Mouse (Mus musculus): Measurements from ENCODE around the gene Mybpc3. TPM values are rescaled to one million over a fixed set of nuclear protein-coding genes. Genes with fewer than 3 reads are reported as not detected.
"Not testable (repeated sequence)": the region's sequence is repeated elsewhere in the genome, so short reads cannot be mapped to it uniquely, and the experiment has no call there.

Gene Mybpc3
- polyA plus RNA-seq, 1 experiment from 2014 or later: not detected

DNA sequence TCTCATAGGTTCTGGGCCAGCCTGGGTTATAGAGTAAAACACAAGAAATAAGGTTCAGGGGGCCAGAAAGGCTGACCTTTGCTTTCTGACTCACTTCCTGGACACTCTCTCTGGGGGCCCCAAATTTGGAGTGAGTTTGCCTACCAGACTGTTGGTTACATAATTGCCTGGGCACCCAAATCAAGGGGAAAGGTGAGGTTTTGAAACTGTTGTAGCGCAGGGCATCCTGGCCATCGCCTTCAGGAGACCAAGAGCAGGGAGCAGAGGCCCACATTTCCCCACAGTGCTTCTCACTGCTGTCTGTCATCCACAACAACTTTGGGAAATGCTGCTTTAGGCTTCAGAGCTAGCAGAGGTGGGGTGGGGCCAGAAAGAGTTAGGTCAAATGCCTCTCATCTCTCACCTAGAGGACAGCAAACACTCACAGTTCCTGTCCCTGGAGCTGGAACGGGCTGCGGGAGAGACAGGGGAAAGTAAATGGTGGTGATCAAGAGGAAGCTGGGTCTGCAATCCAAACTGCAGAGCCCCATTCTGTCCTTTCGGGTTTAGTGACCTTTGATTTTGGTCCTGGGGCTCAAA is 8.0 kb upstream of the Mybpc3 start:
- ChIA-PET POLR2A (no interaction called here), CTCF (interaction anchor here (1.1 kb wide), 1 partner anchor 40 kb away, joined by 3 read pairs; the partner anchor contains the start of gene Slc39a13)
- in situ Hi-C loops (cut with MboI; ENCODE audit: low pct_unique_long_range_greater_than_20kb): loop anchor here (5.0 to 10.0 kb wide), 3 partner anchors 38 to 375 kb away; partner anchors contain the start of gene Slc39a13
- ATAC-seq: no peak
- no peaks in the 10 kb centered on the region for H3K27me3 ChIP-seq
- no peak for TF ChIP-seq CTCF (IDR thresholded peaks at IDR 0.05)
- DNase-seq (ENCODE audit: low read depth, low spot score): no peak

DNA sequence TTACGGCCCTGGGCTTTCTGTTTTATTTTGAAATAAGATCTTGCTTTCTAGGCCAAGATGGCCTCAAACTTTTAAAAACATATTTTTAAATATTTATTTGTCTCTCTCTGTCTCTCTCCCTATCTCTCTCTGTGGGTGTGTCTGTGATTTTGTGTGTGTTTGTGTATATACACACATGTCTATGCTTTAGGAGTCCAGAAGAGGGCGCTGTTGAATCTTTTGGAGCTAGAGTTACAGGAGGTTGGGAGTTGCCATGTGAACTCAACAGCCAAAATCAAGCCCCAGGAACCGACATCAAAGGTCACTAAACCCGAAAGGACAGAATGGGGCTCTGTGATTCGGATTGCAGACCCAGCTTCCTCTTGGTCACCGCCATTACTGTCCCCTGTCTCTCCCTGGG is 7.5 kb upstream of the Mybpc3 start:
- in situ Hi-C loops (cut with MboI; ENCODE audit: low pct_unique_long_range_greater_than_20kb): loop anchor here (5.0 to 10.0 kb wide), 2 partner anchors 107 to 374 kb away; no protein-coding TSS in a partner anchor
- POLR2A ChIA-PET: no interaction called here
- no peaks in the 10 kb centered on the region for H3K27me3 ChIP-seq
- CTCF ChIA-PET: interaction anchor here (1.1 kb wide), 1 partner anchor 40 kb away, joined by 3 read pairs; the partner anchor contains the start of gene Slc39a13
- no peak for ATAC-seq
- DNase-seq (ENCODE audit: low read depth, low spot score): no peak
- TF ChIP-seq CTCF (IDR thresholded peaks at IDR 0.05): no peak

DNA sequence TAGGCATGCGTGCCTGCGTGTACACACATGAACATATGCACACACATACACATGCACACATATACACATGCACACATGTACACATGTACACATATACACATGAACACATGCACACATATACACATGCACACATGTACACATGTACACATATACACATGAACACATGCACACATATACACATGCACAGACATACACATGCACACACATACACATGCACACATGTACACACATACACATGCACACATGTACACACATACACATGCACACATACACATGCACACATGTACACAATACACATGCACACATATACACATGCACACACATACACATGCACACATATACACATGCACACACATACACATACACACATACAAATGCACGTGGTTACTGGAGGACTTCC is 6.1 kb upstream of the Mybpc3 start:
- ChIA-PET POLR2A (interaction anchor here (1.1 kb wide), 1 partner anchor 126 kb away, joined by 3 read pairs; no protein-coding TSS in a partner anchor), CTCF (interaction anchor here (1.0 to 2.1 kb wide), 2 partner anchors 12 to 41 kb away, joined by 3 to 7 read pairs; partner anchors contain the start of gene Slc39a13)
- in situ Hi-C loops (cut with MboI; ENCODE audit: low pct_unique_long_range_greater_than_20kb): loop anchor here (5.0 to 10.0 kb wide), 2 partner anchors 105 to 373 kb away; no protein-coding TSS in a partner anchor
- not testable (repeated sequence) for DNase-seq (ENCODE audit: low read depth, low spot score); ATAC-seq; H3K27me3 ChIP-seq

DNA sequence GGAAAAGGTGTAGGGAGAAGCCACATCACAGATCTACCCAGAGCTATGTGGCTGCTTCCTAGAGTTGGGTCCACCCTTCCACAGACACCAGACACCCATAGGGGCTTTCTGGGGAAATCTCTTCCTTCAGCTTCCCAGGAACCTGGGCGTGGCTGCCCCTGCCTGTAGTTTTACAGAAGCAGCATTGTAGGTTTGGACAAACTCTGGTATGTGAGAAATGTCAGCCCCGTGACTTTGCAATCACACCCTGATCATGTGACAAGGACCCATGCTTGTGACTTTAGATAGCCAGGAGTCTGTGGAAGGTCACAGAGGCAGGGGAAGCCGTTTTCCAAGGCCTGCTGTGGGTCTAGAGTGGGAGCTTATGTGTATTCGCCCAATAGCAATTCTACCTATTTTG is 5.5 kb upstream of the Mybpc3 start:
- ATAC-seq: peak; percentile 67
- ChIA-PET POLR2A (interaction anchor here (0.8 to 1.1 kb wide), 2 partner anchors 125 to 371 kb away, joined by 3 read pairs; no protein-coding TSS in a partner anchor), CTCF (interaction anchor here (2.1 kb wide), 1 partner anchor 42 kb away, joined by 7 read pairs; the partner anchor contains the start of gene Slc39a13)
- no peaks in the 10 kb centered on the region for H3K27me3 ChIP-seq
- in situ Hi-C loops (cut with MboI; ENCODE audit: low pct_unique_long_range_greater_than_20kb): loop anchor here (5.0 to 10.0 kb wide), 2 partner anchors 105 to 372 kb away; no protein-coding TSS in a partner anchor
- DNase-seq (ENCODE audit: low read depth, low spot score): no peak
- no peak for TF ChIP-seq CTCF (IDR thresholded peaks at IDR 0.05)

DNA sequence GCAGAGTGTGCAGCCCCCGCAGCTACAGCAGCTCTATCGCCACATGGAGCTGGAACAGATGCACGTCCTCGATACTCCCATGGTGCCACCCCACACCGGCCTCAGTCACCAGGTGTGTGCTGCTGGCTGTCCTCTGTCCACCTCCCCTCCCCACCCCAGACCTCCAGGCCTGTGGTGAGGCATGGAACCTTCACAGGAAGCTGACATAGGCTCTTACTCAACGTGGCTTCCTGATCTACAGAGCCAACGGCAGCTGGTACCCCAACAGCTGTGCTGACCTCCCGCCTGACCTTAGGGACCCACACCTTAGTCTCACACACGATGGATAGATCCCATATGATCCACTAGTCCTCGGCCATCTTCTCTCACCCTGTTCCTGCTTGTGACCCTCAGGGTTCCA is 4.6 kb upstream of the Mybpc3 start:
- ATAC-seq: no peak
- no peak for DNase-seq (ENCODE audit: low read depth, low spot score)
- no peak for TF ChIP-seq CTCF (IDR thresholded peaks at IDR 0.05)
- POLR2A ChIA-PET: interaction anchor here (0.6 kb wide), 1 partner anchor 127 kb away, joined by 4 read pairs; no protein-coding TSS in a partner anchor
- CTCF ChIA-PET: interaction anchor here (2.1 to 2.7 kb wide), 3 partner anchors 10 to 52 kb away, joined by 7 to 8 read pairs (median 7); partner anchors contain the start of gene Slc39a13
- H3K27me3 ChIP-seq: no peaks in the 10 kb centered on the region
- in situ Hi-C loops (cut with MboI; ENCODE audit: low pct_unique_long_range_greater_than_20kb): loop anchor here (5.0 to 10.0 kb wide), 2 partner anchors 104 to 371 kb away; no protein-coding TSS in a partner anchor

DNA sequence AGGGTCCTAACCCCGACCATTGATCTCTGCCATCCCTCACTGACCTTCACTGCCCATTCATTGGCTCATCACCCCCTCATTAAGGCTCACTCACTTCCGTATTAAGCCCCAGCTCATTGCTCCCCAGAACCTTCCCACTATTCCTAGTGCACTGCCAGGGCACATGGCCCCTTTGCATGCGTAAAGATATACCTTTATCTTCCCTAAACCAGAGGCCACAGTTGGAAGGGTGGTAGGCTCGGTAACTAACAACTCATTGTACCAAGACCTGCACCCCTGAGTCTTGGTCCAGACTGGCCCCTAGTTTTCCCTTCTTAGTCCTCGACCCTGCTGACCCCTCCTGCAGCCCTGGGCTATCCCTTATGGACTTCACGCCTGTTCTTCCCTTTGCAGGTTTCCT is 4.1 kb upstream of the Mybpc3 start:
- ChIA-PET CTCF (interaction anchor here (2.1 to 2.7 kb wide), 3 partner anchors 10 to 52 kb away, joined by 7 to 8 read pairs (median 7); partner anchors contain the start of gene Slc39a13), POLR2A (no interaction called here)
- no peak for TF ChIP-seq CTCF (IDR thresholded peaks at IDR 0.05)
- ATAC-seq (no peak), DNase-seq (ENCODE audit: low read depth, low spot score) (no peak)
- H3K27me3 ChIP-seq: no peaks in the 10 kb centered on the region
- in situ Hi-C loops (cut with MboI; ENCODE audit: low pct_unique_long_range_greater_than_20kb): loop anchor here (5.0 to 10.0 kb wide), 2 partner anchors 103 to 371 kb away; no protein-coding TSS in a partner anchor

DNA sequence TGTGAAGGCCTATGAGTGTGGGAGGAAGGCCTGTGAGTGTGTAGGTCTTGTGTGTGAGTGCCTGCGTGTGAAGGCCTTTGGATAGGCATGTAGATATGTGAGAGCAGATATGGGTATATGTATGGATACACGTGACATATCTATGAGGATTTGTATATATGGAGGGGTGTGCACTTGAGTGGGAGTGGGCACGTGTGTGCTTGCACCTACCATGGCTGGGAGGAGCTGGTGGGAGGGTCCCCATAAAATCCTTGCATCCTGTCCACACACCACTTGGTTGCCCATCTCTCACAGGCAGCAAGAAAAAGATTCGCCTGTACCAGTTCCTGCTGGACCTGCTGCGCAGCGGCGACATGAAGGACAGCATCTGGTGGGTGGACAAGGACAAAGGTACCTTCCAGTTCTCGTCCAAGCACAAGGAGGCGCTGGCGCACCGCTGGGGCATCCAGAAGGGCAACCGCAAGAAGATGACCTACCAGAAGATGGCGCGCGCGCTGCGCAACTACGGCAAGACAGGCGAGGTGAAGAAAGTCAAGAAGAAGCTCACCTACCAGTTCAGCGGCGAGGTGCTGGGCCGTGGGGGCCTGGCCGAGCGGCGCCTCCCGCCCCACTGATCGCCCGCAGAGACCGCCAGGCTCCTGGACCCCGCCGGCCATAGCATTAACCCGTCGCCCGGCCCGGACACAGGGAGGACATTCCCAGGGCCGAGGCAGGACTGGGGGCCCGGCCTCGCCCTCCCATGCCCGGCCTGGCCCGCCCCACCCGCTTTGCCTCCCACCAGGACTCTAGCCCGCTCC is 3.0 kb upstream of the Mybpc3 start:
- POLR2A ChIA-PET: no interaction called here
- CTCF ChIA-PET: interaction anchor here (0.6 to 2.7 kb wide), 41 partner anchors 8 to 388 kb away, joined by 3 to 15 read pairs (median 4); partner anchors contain the start of genes Acp2, Ddb2, Nr1h3 and Slc39a13
- DNase-seq (ENCODE audit: low read depth, low spot score): peak; percentile 68
- in situ Hi-C loops (cut with MboI; ENCODE audit: low pct_unique_long_range_greater_than_20kb): loop anchor here (5.0 to 10.0 kb wide), 2 partner anchors 102 to 370 kb away; no protein-coding TSS in a partner anchor
- no peak for TF ChIP-seq CTCF (IDR thresholded peaks at IDR 0.05)
- ATAC-seq: peak; percentile 72
- H3K27me3 ChIP-seq: peaks cover 1% of the 10 kb centered on the region

DNA sequence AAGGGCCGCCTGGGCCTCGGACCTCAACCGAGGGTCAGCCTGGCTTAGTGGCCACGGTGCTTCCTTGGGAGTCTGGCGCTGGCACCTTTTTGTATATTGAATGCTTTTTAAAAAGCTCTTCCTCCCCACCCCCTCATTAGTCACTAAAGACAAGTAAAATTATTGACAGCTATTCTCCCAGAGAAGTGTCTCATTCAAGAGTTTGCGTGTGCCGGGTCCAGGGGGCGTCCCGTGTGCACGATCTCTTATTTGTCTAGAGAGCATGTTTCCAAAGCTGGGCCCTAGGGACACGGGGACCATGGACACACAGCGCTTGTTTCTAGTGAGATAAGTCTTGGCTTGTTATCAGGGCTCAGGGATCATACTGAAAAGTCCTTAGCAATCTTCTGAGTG is 2.4 kb upstream of the Mybpc3 start:
- POLR2A ChIA-PET: no interaction called here
- no peak for ATAC-seq
- CTCF ChIA-PET: interaction anchor here (0.6 to 2.7 kb wide), 41 partner anchors 8 to 387 kb away, joined by 3 to 15 read pairs (median 4); partner anchors contain the start of genes Acp2, Ddb2, Nr1h3 and Slc39a13
- no peak for DNase-seq (ENCODE audit: low read depth, low spot score)
- in situ Hi-C loops (cut with MboI; ENCODE audit: low pct_unique_long_range_greater_than_20kb): loop anchor here (10.0 kb wide), 1 partner anchor 369 kb away; no protein-coding TSS in a partner anchor
- TF ChIP-seq CTCF (IDR thresholded peaks at IDR 0.05): no peak
- H3K27me3 ChIP-seq: peaks cover 6% of the 10 kb centered on the region

DNA sequence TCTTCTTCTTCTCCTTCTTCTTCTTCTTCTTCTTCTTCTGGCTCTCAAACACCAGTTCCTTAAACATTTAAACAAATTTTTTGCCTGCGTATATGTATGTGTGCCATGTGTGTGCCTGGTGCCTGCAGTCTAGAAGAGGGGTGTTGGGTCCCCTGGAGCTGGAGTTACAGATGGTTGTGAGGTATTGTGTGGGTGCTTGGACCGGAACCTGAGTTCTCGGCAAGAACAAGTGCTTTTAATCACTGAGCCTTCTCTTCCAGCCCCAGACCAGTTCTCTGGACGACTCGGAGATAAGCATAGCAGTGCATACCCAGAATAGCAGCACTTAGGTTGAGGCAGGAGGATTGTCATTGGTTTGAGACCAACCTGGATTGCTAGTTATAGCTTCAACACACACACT is 1.1 kb upstream of the Mybpc3 start:
- no peak for ATAC-seq
- in situ Hi-C loops (cut with MboI; ENCODE audit: low pct_unique_long_range_greater_than_20kb): loop anchor here (10.0 kb wide), 1 partner anchor 368 kb away; no protein-coding TSS in a partner anchor
- DNase-seq (ENCODE audit: low read depth, low spot score): no peak
- CTCF ChIA-PET: no interaction called here
- peaks cover 13% of the 10 kb centered on the region for H3K27me3 ChIP-seq
- no peak for TF ChIP-seq CTCF (IDR thresholded peaks at IDR 0.05)
- POLR2A ChIA-PET: no interaction called here

DNA sequence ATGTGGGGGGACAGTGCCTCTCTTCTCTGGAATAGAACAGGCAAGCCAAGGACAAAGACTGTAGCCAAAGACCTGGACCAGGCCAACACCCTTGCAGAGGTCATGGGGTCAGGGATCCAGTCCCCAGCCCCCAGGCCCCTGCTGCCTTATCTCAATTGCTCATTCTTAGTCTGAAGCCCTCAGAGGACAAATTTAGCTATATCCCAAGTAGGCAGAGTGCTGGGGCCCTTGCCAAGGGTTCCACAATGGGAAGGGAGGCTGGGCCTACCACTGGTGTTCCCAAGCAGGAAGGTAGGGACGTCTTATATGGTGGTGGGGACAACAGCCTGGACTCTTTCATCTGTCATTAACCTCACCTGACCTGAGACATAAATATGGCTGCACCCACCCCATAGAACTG is 703 bp downstream of the Mybpc3 start:
- DNase-seq (ENCODE audit: low read depth, low spot score) (no peak), ATAC-seq (no peak)
- peaks cover 14% of the 10 kb centered on the region for H3K27me3 ChIP-seq
- in situ Hi-C loops (cut with MboI; ENCODE audit: low pct_unique_long_range_greater_than_20kb): loop anchor here (10.0 kb wide), 1 partner anchor 366 kb away; no protein-coding TSS in a partner anchor
- CTCF ChIA-PET: interaction anchor here (1.5 kb wide), 1 partner anchor 53 kb away, joined by 4 read pairs; no protein-coding TSS in a partner anchor
- TF ChIP-seq CTCF (IDR thresholded peaks at IDR 0.05): no peak
- POLR2A ChIA-PET: no interaction called here
